Mouse (Mus musculus) adrenal gland, adult 8-10 months (tissue): Measurements from ENCODE around the gene Zswim4. TPM values are rescaled to one million over a fixed set of nuclear protein-coding genes. Genes with fewer than 3 reads are reported as not detected.
"Not testable (repeated sequence)": the region's sequence is repeated elsewhere in the genome, so short reads cannot be mapped to it uniquely, and the experiment has no call there.

Source experiments
- DNase-seq: peaks from one replicate; pipeline ENCODE4 v3.0.0; 2022
- total RNA-seq, 4 experiments: library from RNA; stranded (reverse); gene quantifications; 2 replicates each; pipeline ENCODE4 v1.2.4; 2022

Zswim4 gene
- total RNA-seq = 10 to 100 TPM; 36.2 to 53.9 (median 48.0) TPM

DNA sequence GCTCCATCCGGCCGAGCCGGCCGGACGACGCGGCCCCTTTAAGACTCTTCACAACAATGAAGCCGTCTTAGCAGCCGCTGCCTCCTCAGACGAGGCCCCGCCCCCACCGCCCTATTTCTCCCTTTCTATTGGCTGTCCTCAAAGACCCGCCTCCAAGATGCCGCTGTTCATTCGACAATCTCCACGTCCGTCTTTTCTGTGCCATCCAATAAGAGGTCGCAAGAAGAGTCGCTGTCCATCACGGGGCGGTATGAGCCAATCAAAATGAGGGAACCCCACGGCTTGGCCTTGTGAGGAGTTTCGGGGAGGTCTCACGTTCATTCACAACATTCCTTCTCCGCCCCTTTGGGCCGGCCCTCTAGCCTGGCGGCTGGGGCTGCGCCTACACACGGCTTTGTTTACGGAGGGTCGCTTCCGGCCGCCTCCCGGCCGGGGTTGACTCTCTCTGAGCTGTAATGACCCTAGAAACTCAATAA, at the start of gene Zswim4:
Gene Zswim4 (minus strand): TSS at position 58 of the 476 bp plus-strand sequence.
- peak; percentile 99 for DNase-seq

GRCm38 (mm10) chr8:84285665-84286064, 48.8 kb upstream of the Zswim4 start:
- not testable (repeated sequence) for DNase-seq

- DNase-seq = no peak
These were observed 47.8 kb upstream of the Zswim4 start for GRCm38 (mm10) chr8:84284608-84285063.

GRCm38 (mm10) chr8:84280777-84281176, 43.9 kb upstream of the Zswim4 start:
- DNase-seq = no peak

- DNase-seq = no peak
These were observed 39.6 kb upstream of the Zswim4 start for GRCm38 (mm10) chr8:84276447-84276846.

DNA sequence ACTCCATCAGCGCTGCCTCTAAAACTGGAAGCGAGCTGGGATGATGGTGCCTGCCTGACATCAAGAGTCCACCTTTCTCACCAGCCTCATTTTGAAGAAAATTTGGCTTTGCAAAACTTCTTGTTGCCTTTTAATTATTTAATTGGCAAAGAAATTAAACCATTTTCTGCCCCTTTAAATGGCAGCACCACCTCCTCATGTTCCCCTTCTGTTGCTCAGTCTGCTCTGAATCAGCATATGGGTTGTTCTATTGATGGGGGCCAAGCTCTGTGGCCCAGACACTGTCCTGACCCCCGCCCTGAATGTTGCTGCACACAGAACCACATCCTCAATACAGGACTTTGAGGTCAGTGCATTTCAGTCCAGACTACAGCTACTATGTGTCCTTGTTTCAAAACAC, 37.1 kb upstream of the Zswim4 start:
- no peak for DNase-seq

DNA sequence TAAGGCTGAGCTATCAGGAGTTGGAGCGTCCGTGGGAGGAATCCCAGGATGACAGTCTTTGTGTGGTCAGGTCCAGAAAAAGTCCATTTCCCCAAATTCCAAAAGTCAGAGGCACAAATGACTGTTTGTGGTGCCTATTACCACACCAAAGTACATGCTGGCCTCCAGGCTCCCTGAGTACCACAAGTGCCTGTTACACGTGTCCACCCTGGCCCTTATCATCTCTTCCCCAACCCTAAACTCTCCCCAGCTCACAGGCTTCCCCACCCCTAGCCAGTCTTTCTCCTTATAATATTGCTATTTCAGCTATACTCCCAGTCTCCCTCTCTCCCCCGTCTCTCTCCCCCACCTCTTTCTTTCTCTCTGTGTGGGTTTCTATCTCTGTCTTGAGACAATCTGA, 35.4 kb upstream of the Zswim4 start:
- no peak for DNase-seq

- DNase-seq = peak; percentile 100
These were observed 33.3 kb upstream of the Zswim4 start, which contains the start of gene Ccdc130 for GRCm38 (mm10) chr8:84269950-84270773. TSS of gene Ccdc130 (minus strand) at chr8:84270380.

DNA sequence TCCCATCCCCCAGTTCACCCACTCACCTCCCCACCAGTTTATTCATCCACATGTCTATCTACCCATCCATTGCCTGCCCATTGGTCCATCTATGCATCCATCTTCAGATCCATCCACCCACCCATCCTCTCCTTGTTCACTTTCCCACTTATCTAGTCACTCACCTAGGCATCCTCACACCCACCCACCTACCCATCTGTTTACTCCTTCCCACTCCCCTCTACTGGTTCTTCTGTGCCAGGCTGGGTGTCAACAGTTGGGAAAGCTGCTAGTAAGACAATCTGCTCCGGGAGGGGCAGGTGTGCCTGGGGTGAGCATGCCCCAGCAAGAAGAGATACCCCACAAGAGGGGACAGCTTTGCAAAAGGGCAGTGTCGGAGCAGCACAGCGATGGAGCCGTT, 24.2 kb upstream of the Zswim4 start:
- DNase-seq = no peak

- DNase-seq = peak; percentile 81
These were observed 20.2 kb upstream of the Zswim4 start, which contains the start of gene Mri1 for GRCm38 (mm10) chr8:84256822-84257610. TSS of gene Mri1 (minus strand) at chr8:84257326.

GRCm38 (mm10) chr8:84256458-84256821, 19.6 kb upstream of the Zswim4 start:
- no peak for DNase-seq

DNA sequence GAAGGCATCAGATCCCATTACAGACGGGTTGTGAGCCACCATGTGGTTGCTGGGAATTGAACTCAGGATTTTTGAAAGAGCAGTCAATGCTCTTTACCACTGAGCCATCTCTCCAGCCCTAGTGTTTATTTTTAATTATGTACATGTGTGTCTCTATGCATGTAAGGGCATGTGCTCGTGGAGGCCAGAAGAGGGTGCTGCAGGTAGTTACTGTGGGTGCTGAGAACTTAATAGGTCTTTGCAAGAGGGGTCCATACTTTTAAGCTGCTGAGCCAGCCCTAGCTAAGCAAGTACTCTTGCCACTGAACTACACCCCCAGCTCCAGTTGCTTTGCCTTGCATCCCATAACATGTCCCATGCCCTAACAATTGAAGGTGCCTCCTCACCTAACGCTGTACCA, 19.0 kb upstream of the Zswim4 start:
- no peak for DNase-seq

GRCm38 (mm10) chr8:84249257-84250170, 12.7 kb upstream of the Zswim4 start, which contains the start of gene D8Ertd738e:
TSS of gene D8Ertd738e (minus strand) at chr8:84249719.
- DNase-seq = peak; percentile 84

DNA sequence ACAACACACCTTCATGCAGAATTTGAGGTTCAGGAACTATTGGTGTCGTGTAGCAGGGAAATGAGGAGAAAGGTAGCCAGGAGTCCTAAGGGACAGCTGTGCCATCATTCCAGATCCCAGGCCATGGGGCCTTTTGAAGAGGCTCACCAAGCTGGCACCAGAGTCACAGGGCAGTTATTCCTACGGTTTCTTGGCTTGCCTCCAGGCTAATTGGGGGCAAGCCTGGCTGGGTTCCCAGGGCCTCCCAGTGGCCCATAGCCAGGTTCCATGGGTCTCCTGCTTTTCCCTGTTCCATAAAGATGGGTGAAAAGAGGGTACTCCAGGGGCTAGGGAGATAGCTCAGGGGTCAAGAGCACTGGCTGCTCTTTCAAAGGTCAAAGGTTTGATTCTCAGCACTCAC, 5.0 kb upstream of the Zswim4 start:
- no peak for DNase-seq

DNA sequence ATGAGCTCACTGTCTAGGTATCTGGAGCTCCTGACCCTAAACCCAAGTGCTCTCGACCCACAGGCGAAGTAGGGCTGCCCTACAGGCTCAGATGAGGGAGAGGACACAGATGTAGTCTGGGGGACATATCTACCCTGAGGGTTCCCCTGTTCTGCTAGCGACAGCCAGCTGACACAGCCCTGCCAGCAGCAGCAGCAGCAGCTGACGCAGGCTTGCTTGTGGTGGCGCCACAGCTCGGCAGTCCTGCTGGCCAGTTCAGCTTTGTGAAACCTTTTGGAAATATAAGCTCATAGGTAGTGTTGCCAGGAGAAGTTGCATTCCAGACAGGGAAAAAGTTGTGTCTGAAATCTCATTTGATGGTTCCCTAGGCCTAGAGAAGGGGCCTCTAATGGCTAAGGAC, 4.3 kb upstream of the Zswim4 start:
- DNase-seq = no peak

- no peak for DNase-seq
These were observed 831 bp upstream of the Zswim4 start for GRCm38 (mm10) chr8:84237542-84238229.

DNA sequence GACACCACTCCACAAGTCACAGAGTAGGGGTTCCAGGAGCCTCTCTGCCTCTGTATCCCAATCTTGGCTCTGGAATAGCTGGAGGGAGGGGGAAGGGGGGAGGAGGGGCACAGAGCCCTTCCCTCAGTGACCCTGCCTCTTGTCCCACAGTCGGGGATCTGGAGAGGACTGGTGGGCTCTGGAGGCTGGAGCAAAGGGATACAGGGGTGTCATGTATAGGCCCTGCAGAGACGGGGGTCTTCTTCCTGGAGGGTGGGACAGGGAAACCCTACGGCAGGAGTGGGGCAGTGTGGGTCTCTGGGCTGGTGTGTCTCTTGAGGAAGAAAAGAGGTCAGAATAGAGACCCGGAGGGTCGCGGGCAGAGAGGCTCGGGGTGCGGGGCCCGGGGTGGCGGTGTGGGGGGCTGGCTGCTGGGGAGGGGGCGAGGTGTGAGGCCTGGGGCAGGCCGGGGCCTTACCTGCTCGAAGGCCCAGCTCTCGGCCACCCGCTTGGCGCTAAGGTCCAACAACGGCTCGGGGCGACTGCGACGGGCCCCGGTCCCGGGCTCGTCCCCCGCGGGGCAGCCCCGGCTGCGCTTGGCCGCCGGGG, 351 bp downstream of the Zswim4 start:
- no peak for DNase-seq

DNA sequence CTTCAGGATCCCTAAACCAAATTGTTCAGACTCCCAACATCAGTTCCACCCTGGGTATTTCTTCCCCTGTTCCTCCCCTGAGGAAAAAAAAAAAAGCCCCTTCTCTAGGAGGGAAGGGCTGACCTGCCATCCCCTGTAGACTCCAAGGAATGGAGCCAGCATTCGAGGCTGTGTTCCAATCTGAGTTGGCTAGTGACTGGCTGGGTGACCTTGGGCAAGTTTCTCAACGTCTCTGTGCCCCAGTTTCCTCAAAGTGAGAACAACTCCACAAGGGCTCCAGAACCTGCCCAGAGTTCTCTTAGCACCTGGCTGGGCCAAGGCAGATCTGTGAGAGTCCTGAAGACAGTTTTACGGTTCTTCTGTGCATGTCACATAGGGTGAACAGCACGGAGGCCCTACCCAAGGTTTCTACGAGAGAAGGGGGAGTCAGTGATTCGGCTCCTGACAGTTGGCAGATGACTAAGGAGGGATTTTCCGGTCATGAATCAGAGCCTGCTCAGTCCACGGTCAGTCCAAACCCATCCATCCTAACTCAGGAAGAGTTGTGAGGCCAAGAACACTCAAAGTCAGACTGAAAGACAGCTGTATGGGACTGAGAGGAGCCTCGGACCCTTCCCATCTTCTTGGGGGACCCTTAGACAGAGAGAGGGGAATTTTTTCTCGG, 977 bp downstream of the Zswim4 start:
- DNase-seq = peak; percentile 85

- DNase-seq = peak; percentile 76
These were observed 3.8 kb downstream of the Zswim4 start for GRCm38 (mm10) chr8:84233055-84233454.

DNA sequence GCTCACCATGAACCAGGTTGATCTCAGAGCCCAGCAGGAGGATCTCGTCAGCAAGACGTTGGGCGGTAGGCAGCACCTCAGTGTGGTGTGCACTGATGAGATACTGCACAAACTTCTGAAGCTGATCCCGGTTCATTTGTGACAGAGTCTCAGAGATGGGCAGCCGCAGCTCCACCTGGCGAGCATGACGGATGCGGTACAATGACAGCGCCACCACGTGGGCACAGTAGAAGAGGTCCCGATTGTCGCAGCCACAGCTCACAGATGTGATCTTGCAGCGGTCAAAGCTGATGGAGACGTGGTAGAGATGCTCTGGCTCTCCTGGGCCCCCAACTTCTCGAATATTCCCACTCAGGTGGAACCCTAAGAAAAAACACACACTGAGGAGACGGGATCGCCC, 6.1 kb downstream of the Zswim4 start:
- no peak for DNase-seq
